Mouse (Mus musculus) 3T3-L1 (cell line): ENCODE results near the gene Dhrs1.

Experiments
- DNase-seq: peaks from one replicate; pipeline ENCODE4 v3.0.0-alpha.2; 2015; ENCODE audit warnings: low read depth, low spot score

Dhrs1 gene

GRCm38 (mm10) chr14:55721700-55722437 is 23.6 kb downstream of the Dhrs1 start, which contains the start of gene Rabggta:
Gene Rabggta (minus strand): TSS chr14:55722263.
- DNase-seq, result peak; percentile 85

GRCm38 (mm10) chr14:55721076-55721475 is 24.4 kb downstream of the Dhrs1 start:
- DNase-seq, result no peak

DNA sequence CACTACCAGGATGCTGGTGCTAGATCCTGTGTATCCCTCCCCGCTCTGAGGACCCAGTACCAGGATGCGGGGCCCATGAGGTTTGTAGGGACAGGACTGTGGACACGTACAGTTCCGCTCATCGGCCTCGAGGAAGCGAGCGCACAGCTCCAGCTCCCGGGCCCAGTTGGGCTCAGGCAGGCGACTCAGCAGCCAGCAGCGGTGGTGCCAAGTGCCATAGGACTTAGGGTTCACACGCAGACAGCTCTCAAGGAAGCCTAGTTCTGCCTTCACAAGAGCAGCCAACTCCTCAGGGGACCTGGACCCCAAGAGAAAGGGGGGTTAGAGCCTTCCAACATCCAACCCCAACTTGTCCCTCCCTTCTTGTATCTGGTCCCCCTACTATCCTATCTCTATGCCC is 24.8 kb downstream of the Dhrs1 start:
- DNase-seq, result no peak

DNA sequence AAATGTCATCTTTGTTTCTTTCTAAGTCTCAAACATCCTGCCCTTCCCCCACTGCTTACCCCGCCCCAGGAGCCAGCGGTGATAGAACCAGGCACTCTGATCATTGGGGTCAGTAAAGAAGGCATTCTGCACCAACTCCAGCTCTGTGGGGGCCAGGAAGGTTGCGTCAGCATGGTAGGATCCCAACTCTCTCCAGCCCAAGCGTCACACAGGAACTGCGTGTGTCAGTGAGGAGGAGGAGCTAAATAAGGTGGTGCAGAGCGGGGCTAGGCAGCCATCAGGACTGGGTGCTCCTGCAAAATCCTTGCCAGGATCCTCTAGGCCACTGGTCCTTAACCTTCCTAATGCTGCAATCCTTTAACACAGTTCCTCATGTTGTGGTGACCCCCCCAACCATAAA is 25.8 kb downstream of the Dhrs1 start:
- no peak for DNase-seq

DNA sequence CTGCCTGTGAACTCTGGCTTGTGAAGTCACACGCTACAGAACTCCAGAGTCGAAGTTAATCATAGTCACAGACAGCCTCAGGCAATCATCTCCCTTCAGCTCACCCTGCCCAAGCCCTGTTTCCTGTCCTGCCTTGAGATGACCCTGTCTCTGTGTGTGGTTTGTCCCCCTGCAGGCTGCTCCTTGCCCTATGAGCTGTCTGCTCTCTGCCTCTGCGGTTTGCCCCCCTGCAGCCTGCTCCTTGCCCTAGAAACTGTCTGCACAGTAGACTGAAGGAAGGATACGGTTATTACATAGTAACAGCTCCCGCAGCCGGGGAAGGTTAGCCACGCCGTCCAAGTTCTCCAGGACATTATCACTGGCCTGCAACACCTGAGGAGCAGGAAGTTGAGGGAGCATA is 28.6 kb downstream of the Dhrs1 start:
- DNase-seq, result no peak

- no peak for DNase-seq
Measured at GRCm38 (mm10) chr14:55716271-55716670, 29.2 kb downstream of the Dhrs1 start.

GRCm38 (mm10) chr14:55714893-55715292 is 30.6 kb downstream of the Dhrs1 start:
- DNase-seq, result peak; percentile 33

- no peak for DNase-seq
Measured at GRCm38 (mm10) chr14:55713729-55714122, 31.8 kb downstream of the Dhrs1 start, which contains the start of gene Tgm1. Gene Tgm1 (minus strand): TSS chr14:55713926.

DNA sequence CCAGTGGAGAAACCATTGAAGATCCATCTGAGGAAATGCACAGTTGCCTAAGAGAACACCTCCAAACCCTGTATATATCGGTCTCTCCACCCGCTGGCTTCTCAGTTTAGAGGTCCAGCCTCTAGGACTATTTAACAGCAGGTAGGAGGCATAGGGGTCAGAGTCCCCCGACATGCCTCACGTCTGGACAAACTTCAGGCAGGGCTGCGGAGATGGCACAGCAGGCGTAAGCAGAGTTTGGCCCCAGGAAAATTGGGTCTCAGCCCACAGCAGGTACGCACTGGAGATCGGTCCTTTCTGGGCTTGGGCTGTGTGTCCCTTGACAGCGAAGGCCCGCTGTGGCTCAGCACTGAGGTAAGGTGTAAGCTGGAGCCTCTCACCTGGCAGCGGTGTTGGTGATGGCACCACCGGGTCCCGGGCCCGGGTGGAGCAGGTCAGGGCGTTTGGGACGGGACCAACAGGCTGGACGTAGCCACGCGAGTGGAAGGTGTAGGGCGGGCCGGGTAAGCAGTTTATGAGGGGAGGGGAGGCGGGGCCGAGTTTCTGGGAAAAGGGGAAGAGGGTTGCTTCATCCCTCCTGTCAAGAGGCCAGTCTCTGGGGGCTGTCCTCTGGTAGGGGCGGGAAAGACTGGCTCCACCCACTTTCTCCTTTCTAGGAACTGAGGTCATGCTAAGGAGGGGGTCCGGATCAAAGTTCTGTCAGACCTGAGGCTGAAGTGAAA is 32.3 kb downstream of the Dhrs1 start:
- DNase-seq, result no peak

DNA sequence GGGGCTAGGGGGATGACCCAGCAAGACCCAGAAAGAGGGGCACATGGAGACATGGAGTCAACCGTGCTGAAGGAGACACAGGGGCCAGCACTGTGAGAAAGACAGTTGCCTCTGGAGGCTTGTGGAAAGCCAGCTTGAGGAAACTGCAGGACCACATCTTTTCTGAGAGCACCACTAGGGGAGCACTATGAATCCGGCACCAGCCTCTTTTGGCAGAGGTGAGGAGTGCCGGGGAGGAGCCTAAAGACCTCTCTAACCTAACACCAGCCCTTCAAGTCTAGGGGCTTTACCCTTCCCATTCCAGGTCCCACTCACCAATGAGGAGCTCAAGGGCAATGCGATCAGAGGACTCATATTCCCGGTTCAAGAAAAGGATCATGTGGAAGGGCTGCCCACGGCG is 33.7 kb downstream of the Dhrs1 start:
- DNase-seq, result no peak

DNA sequence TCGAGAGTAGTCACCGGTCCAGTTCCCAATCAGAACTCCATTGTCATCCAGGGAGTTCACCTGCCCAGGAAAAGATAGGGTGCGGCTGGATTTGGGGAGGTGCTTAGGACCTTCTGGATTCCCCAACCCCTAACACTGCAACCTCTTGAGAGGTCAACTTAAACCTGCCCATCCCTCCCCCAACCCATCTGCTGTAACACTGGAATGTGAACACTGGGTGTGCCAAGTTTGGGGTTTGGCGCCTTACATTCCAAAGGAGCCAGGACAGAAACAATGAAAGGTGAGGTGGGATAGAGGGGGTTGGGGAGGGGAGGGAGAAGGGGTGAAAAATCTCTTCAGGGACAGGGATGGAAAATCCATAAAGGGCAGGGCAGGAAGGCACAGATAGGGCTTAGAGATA is 36.0 kb downstream of the Dhrs1 start:
- DNase-seq, result no peak

GRCm38 (mm10) chr14:55707397-55707796 is 38.1 kb downstream of the Dhrs1 start:
- no peak for DNase-seq

GRCm38 (mm10) chr14:55706051-55706600 is 39.4 kb downstream of the Dhrs1 start:
- DNase-seq, result no peak

- DNase-seq, result no peak
Measured at GRCm38 (mm10) chr14:55702761-55703160, 42.7 kb downstream of the Dhrs1 start.

DNA sequence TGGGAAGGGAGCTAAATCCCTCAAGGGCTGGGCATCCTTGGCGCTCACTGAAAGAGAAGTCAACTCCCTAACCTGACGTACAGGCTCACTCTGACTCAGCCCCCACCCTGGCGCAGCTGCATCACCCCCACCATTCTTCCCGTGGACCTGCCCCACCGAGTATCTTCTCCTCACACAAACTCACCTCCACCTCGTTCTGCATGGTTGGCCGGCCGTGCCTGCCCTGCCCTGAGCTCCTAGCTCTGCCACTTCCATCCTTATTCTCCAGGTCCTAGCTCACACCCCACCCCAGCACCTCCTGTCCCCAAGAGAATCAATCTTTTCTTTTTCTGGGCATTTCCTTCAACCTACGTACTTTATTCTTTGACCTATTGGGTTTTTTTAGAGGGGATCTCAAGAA is 44.4 kb downstream of the Dhrs1 start:
- no peak for DNase-seq

DNA sequence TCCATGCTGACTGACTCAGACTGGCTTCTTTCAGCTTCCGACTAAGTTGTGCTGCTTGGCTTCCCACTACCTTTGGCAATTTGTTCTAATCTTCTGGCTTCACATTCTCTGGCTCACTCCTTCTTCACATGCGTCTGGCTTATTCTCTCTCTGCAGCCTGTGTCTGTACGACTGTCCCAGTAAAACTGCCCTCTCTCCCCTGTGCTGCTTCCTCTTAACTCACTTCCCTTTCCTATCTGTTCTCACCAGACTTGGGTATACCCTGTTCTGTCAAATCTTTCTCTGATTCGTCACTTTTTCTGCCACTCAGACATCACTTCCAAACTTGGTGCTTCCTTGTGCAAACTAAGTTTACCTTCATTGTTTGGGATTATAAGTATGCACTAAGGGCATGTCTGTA is 48.3 kb downstream of the Dhrs1 start:
- no peak for DNase-seq

- no peak for DNase-seq
Measured at GRCm38 (mm10) chr14:55689433-55689832, 56.1 kb downstream of the Dhrs1 start.
